Mouse (Mus musculus): ENCODE measurements at regions not wholly inside any gene's neighbourhood (a gene's known extent, or its start where the extent isn't known, plus 50 kb on each side); places are given as distances from the start of the nearest gene placed in this dataset.

DNA sequence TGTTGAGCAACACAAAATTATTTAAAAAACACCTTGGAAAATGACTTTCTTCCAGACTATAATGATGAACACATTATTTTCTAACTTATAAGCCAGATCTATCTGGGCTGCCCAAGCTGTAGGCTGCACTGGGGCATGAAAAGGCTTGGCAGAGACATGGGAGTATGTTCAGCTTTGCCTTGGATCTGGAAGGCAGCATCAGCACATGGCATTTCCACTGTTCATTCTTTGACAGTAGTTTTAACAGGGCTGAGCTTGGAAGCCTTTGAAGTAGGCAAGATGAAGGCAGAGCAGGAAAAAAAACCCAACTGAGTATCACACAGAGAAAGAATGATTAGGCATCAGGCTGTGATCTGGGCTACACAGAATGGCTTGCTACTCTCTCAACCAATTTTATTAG, 1705.3 kb upstream of the Gm7489 start:
- TF ChIP-seq CTCF (IDR thresholded peaks at IDR 0.05; ENCODE audit: low read depth, low read length) (no peak), TAL1 (conservative IDR thresholded peaks at IDR 0.05; ENCODE audit: low read depth, low read length) (no peak), GATA1 (IDR thresholded peaks at IDR 0.05; ENCODE audit: borderline replicate concordance, low read length) (no peak), POLR2AphosphoS5 (IDR thresholded peaks at IDR 0.05; ENCODE audit: insufficient replicate concordance, low read depth, low read length) (no peak), GATA2 (IDR thresholded peaks at IDR 0.05; ENCODE audit: borderline replicate concordance, low read depth, low read length) (no peak)
